ENCODE assay signal across 23 mouse cellular contexts in genomic region chr2:66170721-66171120, GRCm38 (mm10).
"Had no signal": no experiment of that assay in that cellular context is flagged by ENCODE, and none has a peak within 500 bp of the region (broad histone marks: within the 10 kb centered on the region; RNA-seq: fewer than 3 reads in every experiment).

No protein-coding gene starts in this region.

- H3K4me2 ChIP-seq: heart, embryonic 11.5 days; hindbrain, embryonic 13.5 days; hindbrain, embryonic 15.5 days; limb, embryonic 12.5 days; liver, embryonic 11.5 days; liver, embryonic 13.5 days; liver, embryonic 15.5 days had no signal

- H3K9me3 ChIP-seq: hindbrain, embryonic 13.5 days; hindbrain, embryonic 15.5 days; kidney, embryonic 15.5 days; limb, embryonic 10.5 days; limb, embryonic 12.5 days; liver, embryonic 13.5 days; liver, embryonic 15.5 days had no signal

- DNase-seq: gastrocnemius, postnatal 14 days; gastrocnemius, postnatal 36 days; heart, adult 2 months; heart, postnatal 10 days; kidney, adult 18-20 months; kidney, adult 9 months; kidney, postnatal 10 days; kidney, postnatal 25 days; kidney, postnatal 4 days; liver; liver, embryonic 13.5 days had no signal

- H3K27ac ChIP-seq: heart, adult 2 months; hindbrain, embryonic 13.5 days; hindbrain, embryonic 15.5 days; hindbrain, postnatal 0 days; kidney, embryonic 15.5 days; layer of hippocampus, adult 2 months; left cerebral cortex, adult 2 months; limb, embryonic 10.5 days; limb, embryonic 12.5 days; liver, embryonic 13.5 days; liver, embryonic 15.5 days had no signal

- H3K27me3 ChIP-seq: hindbrain, embryonic 13.5 days; hindbrain, embryonic 15.5 days; limb, embryonic 12.5 days; liver, embryonic 13.5 days; liver, embryonic 15.5 days had no signal

- H3K4me1 ChIP-seq: hindbrain, embryonic 13.5 days; hindbrain, embryonic 15.5 days; limb, embryonic 10.5 days; limb, embryonic 12.5 days; liver, embryonic 13.5 days; liver, embryonic 15.5 days had no signal

- ATAC-seq: hindbrain, postnatal 0 days; intestine, postnatal 0 days had no signal

- H3K36me3 ChIP-seq: hindbrain, embryonic 13.5 days; hindbrain, embryonic 15.5 days; kidney, embryonic 15.5 days; limb, embryonic 10.5 days; limb, embryonic 12.5 days; liver, embryonic 13.5 days; liver, embryonic 15.5 days had no signal

- H3K9ac ChIP-seq: hindbrain, embryonic 13.5 days; hindbrain, embryonic 15.5 days; kidney, embryonic 15.5 days; limb, embryonic 12.5 days; liver, embryonic 13.5 days; liver, embryonic 15.5 days had no signal

- H3K4me3 ChIP-seq: heart, adult 2 months; hindbrain, embryonic 13.5 days; hindbrain, embryonic 15.5 days; kidney, embryonic 15.5 days; layer of hippocampus, adult 2 months; left cerebral cortex, adult 2 months; limb, embryonic 10.5 days; limb, embryonic 12.5 days; liver, embryonic 13.5 days; liver, embryonic 15.5 days had no signal
